Comparison of ENCODE assay signal across 24 mouse cellular contexts in genomic region chr13:18800434-18800833, GRCm38 (mm10).
DNase-seq lines count a peak whose midpoint lies in the region; ATAC-seq and TF ChIP-seq lines count a peak whose summit lies in the region.
"Had no signal": no experiment of that assay in that cellular context is flagged by ENCODE, and none has a peak within 500 bp of the region (broad histone marks: within the 10 kb centered on the region; RNA-seq: fewer than 3 reads in every experiment).

No protein-coding gene starts in this region.

- H3K4me3 ChIP-seq in lung, postnatal 0 days (ENCODE audit: low read depth, low read length) = no peak overlapping the region
- H3K4me3 ChIP-seq: embryonic facial prominence, embryonic 10.5 days; gastrocnemius, adult 2 months; heart, embryonic 10.5 days; hindbrain, embryonic 12.5 days had no signal

- 58% methylated on average over 3 of the region's 3 CpGs for WGBS in lung, postnatal 0 days

- no peak for TF ChIP-seq EP300 in lung, postnatal 0 days (IDR thresholded peaks at IDR 0.05)

- no peak for ATAC-seq in lung, postnatal 0 days
- peak; percentile 63 for ATAC-seq in common myeloid progenitor, adult 5-6 weeks (replicated peaks; ENCODE audit: low read depth, poor library complexity, severe bottlenecking)
- peak; percentile 89 for ATAC-seq in megakaryocyte, adult 5-6 weeks (ENCODE audit: poor library complexity, severe bottlenecking)
- ATAC-seq: CD4-positive, CD25-positive, alpha-beta regulatory T cell, adult 4 months; forebrain, embryonic 14.5 days; hindbrain, postnatal 0 days had no signal

- no peaks in the 10 kb centered on the region for H3K36me3 ChIP-seq in lung, postnatal 0 days (ENCODE audit: insufficient read depth, low read length)
- H3K36me3 ChIP-seq: embryonic facial prominence, embryonic 10.5 days; heart, embryonic 10.5 days; hindbrain, embryonic 12.5 days had no signal

- H3K4me1 ChIP-seq in lung, postnatal 0 days (ENCODE audit: insufficient read depth, low read depth, low read length) = no peaks in the 10 kb centered on the region
- H3K4me1 ChIP-seq: heart, embryonic 10.5 days; hindbrain, embryonic 12.5 days had no signal

- H3K27ac ChIP-seq in lung, postnatal 0 days (ENCODE audit: low read length) = no peak overlapping the region
- H3K27ac ChIP-seq: embryonic facial prominence, embryonic 10.5 days; gastrocnemius, adult 2 months; heart, embryonic 10.5 days; hindbrain, embryonic 12.5 days; hindbrain, postnatal 0 days had no signal

- no peak overlapping the region for H3K9ac ChIP-seq in lung, postnatal 0 days (replicated peaks; ENCODE audit: low read depth)
- H3K9ac ChIP-seq: hindbrain, embryonic 12.5 days had no signal

- H3K9me3 ChIP-seq in lung, postnatal 0 days (ENCODE audit: low read length) = no peaks in the 10 kb centered on the region
- H3K9me3 ChIP-seq: embryonic facial prominence, embryonic 10.5 days; G1E; heart, embryonic 10.5 days; hindbrain, embryonic 12.5 days had no signal

- no peak overlapping the region for H3K4me2 ChIP-seq in lung, postnatal 0 days (replicated peaks; ENCODE audit: low read depth, low read length)
- H3K4me2 ChIP-seq: hindbrain, embryonic 12.5 days had no signal

- no peaks in the 10 kb centered on the region for H3K27me3 ChIP-seq in lung, postnatal 0 days (replicated peaks; ENCODE audit: insufficient read depth, low read length)
- H3K27me3 ChIP-seq: hindbrain, embryonic 12.5 days had no signal

- no peak for TF ChIP-seq CTCF in lung, postnatal 0 days (IDR thresholded peaks at IDR 0.05)

- DNase-seq in lung, postnatal 0 days (ENCODE audit: low spot score) = peak; percentile 36
- DNase-seq in lung, postnatal 36 days = no peak
- no peak for DNase-seq in adipocyte (ENCODE audit: low spot score)
- no peak for DNase-seq in cerebellum, adult 11 months
- no peak for DNase-seq in thymus, postnatal 10 days (ENCODE audit: low spot score in 2 of 2)
- DNase-seq: adrenal gland, postnatal 10 days; B cell, adult 2 months; cerebellum, adult 18-20 months; cerebellum, adult 9-11 months; cerebellum, postnatal 36 days; gastrocnemius, adult 2 months; gastrocnemius, postnatal 25 days; heart, adult 18-20 months; heart, postnatal 10 days; heart, postnatal 4 days had no signal
